Mouse (Mus musculus): ENCODE data around the gene Ankrd27. TPM values are rescaled to one million over a fixed set of nuclear protein-coding genes. Genes with fewer than 3 reads are reported as not detected.

Gene Ankrd27
- polyA plus RNA-seq, 1 experiment from 2014 or later, result 32.0 TPM

- no peak overlapping the region for H3K4me3 ChIP-seq
- no peak overlapping the region for H3K4me2 ChIP-seq (replicated peaks)
- H3K9me3 ChIP-seq, result no peaks in the 10 kb centered on the region
- H3K27me3 ChIP-seq, result no peaks in the 10 kb centered on the region
- no peak for ATAC-seq (replicated peaks)
- H3K36me3 ChIP-seq, result peaks cover 52% of the 10 kb centered on the region
- H3K27ac ChIP-seq (replicated peaks), result no peak overlapping the region
- WGBS, result 89% methylated on average over 10 of the region's 10 CpGs
- no peak overlapping the region for H3K9ac ChIP-seq (replicated peaks)
- H3K4me1 ChIP-seq, result no peaks in the 10 kb centered on the region
These were observed 36.6 kb downstream of the Ankrd27 start for GRCm38 (mm10) chr7:35622626-35623025.

GRCm38 (mm10) chr7:35626038-35626437, 40.0 kb downstream of the Ankrd27 start:
- Histone ChIP-seq H3K4me1 (no peaks in the 10 kb centered on the region), H3K4me3 (no peak overlapping the region), H3K27ac (replicated peaks) (no peak overlapping the region), H3K9ac (replicated peaks) (no peak overlapping the region), H3K9me3 (no peaks in the 10 kb centered on the region), H3K4me2 (replicated peaks) (no peak overlapping the region), H3K27me3 (no peaks in the 10 kb centered on the region), H3K36me3 (peaks cover 61% of the 10 kb centered on the region)
- WGBS, result 97% methylated on average over 5 of the region's 5 CpGs
- no peak for ATAC-seq (replicated peaks)

GRCm38 (mm10) chr7:35627371-35627770, 41.3 kb downstream of the Ankrd27 start:
- no peak for ATAC-seq (replicated peaks)
- Histone ChIP-seq H3K9ac (replicated peaks) (no peak overlapping the region), H3K27me3 (no peaks in the 10 kb centered on the region), H3K27ac (replicated peaks) (no peak overlapping the region), H3K4me3 (no peak overlapping the region), H3K36me3 (peaks cover 68% of the 10 kb centered on the region), H3K4me2 (replicated peaks) (no peak overlapping the region), H3K9me3 (no peaks in the 10 kb centered on the region), H3K4me1 (no peaks in the 10 kb centered on the region)
- 92% methylated on average over 10 of the region's 10 CpGs for WGBS

GRCm38 (mm10) chr7:35628496-35628895, 42.5 kb downstream of the Ankrd27 start:
- Histone ChIP-seq H3K9ac (replicated peaks) (no peak overlapping the region), H3K27ac (replicated peaks) (no peak overlapping the region), H3K4me3 (no peak overlapping the region), H3K4me1 (no peaks in the 10 kb centered on the region), H3K9me3 (no peaks in the 10 kb centered on the region), H3K4me2 (replicated peaks) (no peak overlapping the region), H3K36me3 (peaks cover 64% of the 10 kb centered on the region), H3K27me3 (no peaks in the 10 kb centered on the region)
- no peak for ATAC-seq (replicated peaks)
- WGBS, result 78% methylated on average over 5 of the region's 5 CpGs

- ATAC-seq (replicated peaks), result no peak
- Histone ChIP-seq H3K27me3 (no peaks in the 10 kb centered on the region), H3K9me3 (no peaks in the 10 kb centered on the region), H3K27ac (replicated peaks) (no peak overlapping the region), H3K4me2 (replicated peaks) (no peak overlapping the region), H3K36me3 (peaks cover 66% of the 10 kb centered on the region), H3K4me3 (no peak overlapping the region), H3K9ac (replicated peaks) (no peak overlapping the region), H3K4me1 (no peaks in the 10 kb centered on the region)
- 73% methylated on average over 6 of the region's 6 CpGs for WGBS
These were observed 50.2 kb downstream of the Ankrd27 start for GRCm38 (mm10) chr7:35636229-35636628.

- Histone ChIP-seq H3K4me1 (no peaks in the 10 kb centered on the region), H3K36me3 (peaks cover 67% of the 10 kb centered on the region), H3K4me3 (no peak overlapping the region), H3K9me3 (no peaks in the 10 kb centered on the region), H3K9ac (replicated peaks) (no peak overlapping the region), H3K27ac (replicated peaks) (no peak overlapping the region), H3K27me3 (no peaks in the 10 kb centered on the region), H3K4me2 (replicated peaks) (no peak overlapping the region)
- 95% methylated on average over 9 of the region's 9 CpGs for WGBS
- ATAC-seq (replicated peaks), result no peak
These were observed 50.8 kb downstream of the Ankrd27 start for GRCm38 (mm10) chr7:35636874-35637273.

- H3K36me3 ChIP-seq, result peaks cover 79% of the 10 kb centered on the region
- WGBS, result 91% methylated on average over 6 of the region's 6 CpGs
These were observed 54.0 kb downstream of the Ankrd27 start for GRCm38 (mm10) chr7:35640072-35640471.

GRCm38 (mm10) chr7:35646317-35647081, 60.5 kb downstream of the Ankrd27 start:
- H3K4me2 ChIP-seq (replicated peaks), result peak overlapping the region; percentile 72
- H3K9me3 ChIP-seq, result no peaks in the 10 kb centered on the region
- peaks cover 15% of the 10 kb centered on the region for H3K4me1 ChIP-seq
- peak overlapping the region; percentile 81 for H3K9ac ChIP-seq (replicated peaks)
- ATAC-seq (replicated peaks), result peak; percentile 62
- peaks cover 39% of the 10 kb centered on the region for H3K36me3 ChIP-seq
- WGBS, result 11% methylated on average over 34 of the region's 34 CpGs
- H3K27me3 ChIP-seq, result no peaks in the 10 kb centered on the region
- peak overlapping the region; percentile 89 for H3K4me3 ChIP-seq
- H3K27ac ChIP-seq (replicated peaks), result peak overlapping the region; percentile 81

More at GRCm38 (mm10) chr7:35640072-35640471, 54.0 kb downstream of the Ankrd27 start:
- Histone ChIP-seq H3K4me2 (replicated peaks) (no peak overlapping the region), H3K9ac (replicated peaks) (no peak overlapping the region), H3K4me3 (no peak overlapping the region), H3K9me3 (no peaks in the 10 kb centered on the region), H3K4me1 (no peaks in the 10 kb centered on the region), H3K27me3 (no peaks in the 10 kb centered on the region), H3K27ac (replicated peaks) (no peak overlapping the region)
- no peak for ATAC-seq (replicated peaks)

GRCm38 (mm10) chr7:35647101-35647698, 61.2 kb downstream of the Ankrd27 start, which contains the start of gene Pdcd5:
Gene Pdcd5, minus strand, starts transcription at chr7:35647521.
- Histone ChIP-seq H3K9me3 (no peaks in the 10 kb centered on the region), H3K4me3 (peak within 1 kb of the TSS; percentile 89), H3K27me3 (no peaks in the 10 kb centered on the region), H3K4me1 (peaks cover 15% of the 10 kb centered on the region), H3K36me3 (peaks cover 34% of the 10 kb centered on the region), H3K9ac (replicated peaks) (peak within 1 kb of the TSS; percentile 81), H3K4me2 (replicated peaks) (peak within 1 kb of the TSS; percentile 72), H3K27ac (replicated peaks) (peak within 1 kb of the TSS; percentile 81)
- under 1% methylated on average over 62 of the region's 64 CpGs for WGBS
- ATAC-seq (replicated peaks), result peak; percentile 94

GRCm38 (mm10) chr7:35648239-35649069, 62.4 kb downstream of the Ankrd27 start:
- Histone ChIP-seq H3K4me3 (no peak overlapping the region), H3K4me2 (replicated peaks) (no peak overlapping the region), H3K27ac (replicated peaks) (no peak overlapping the region), H3K9me3 (no peaks in the 10 kb centered on the region), H3K4me1 (peaks cover 15% of the 10 kb centered on the region), H3K27me3 (no peaks in the 10 kb centered on the region), H3K9ac (replicated peaks) (no peak overlapping the region), H3K36me3 (peaks cover 21% of the 10 kb centered on the region)
- ATAC-seq (replicated peaks), result no peak
- 79% methylated on average over 9 of the region's 9 CpGs for WGBS

- H3K9ac ChIP-seq (replicated peaks), result no peak overlapping the region
- H3K4me2 ChIP-seq (replicated peaks), result no peak overlapping the region
- peaks cover 15% of the 10 kb centered on the region for H3K4me1 ChIP-seq
- no peaks in the 10 kb centered on the region for H3K27me3 ChIP-seq
- H3K4me3 ChIP-seq, result no peak overlapping the region
- no peaks in the 10 kb centered on the region for H3K9me3 ChIP-seq
- 49% methylated on average over 3 of the region's 3 CpGs for WGBS
- H3K27ac ChIP-seq (replicated peaks), result no peak overlapping the region
- ATAC-seq (replicated peaks), result no peak
- H3K36me3 ChIP-seq, result peaks cover 16% of the 10 kb centered on the region
These were observed 63.0 kb downstream of the Ankrd27 start for GRCm38 (mm10) chr7:35649071-35649470.
